Mouse (Mus musculus) leukemia stem cell, adult 10-12 weeks (primary cell): ENCODE data around the gene Arcn1. TPM values are rescaled to one million over a fixed set of nuclear protein-coding genes. Genes with fewer than 3 reads are reported as not detected.

ENCODE experiments used
- polyA plus RNA-seq: library from polyadenylated mRNA; stranded (reverse); fragments of >175 nt; gene quantifications from 2 replicates; pipeline ENCODE4 v1.2.3, GENCODE M21; 2012; ENCODE audit warnings: low replicate concordance

The Arcn1 gene
- polyA plus RNA-seq = 8.9 and 12.4 TPM in 2 replicates

GRCm38 (mm10) chr9:44767101-44768028 is at the start of gene Arcn1, which contains the start of gene Ift46:
Arcn1 (minus strand) TSS chr9:44767845.
Ift46 (plus strand) TSS chr9:44767908.

GRCm38 (mm10) chr9:44802808-44803450 is 35.3 kb upstream of the Arcn1 start, which contains the start of gene Ttc36:
Ttc36 (minus strand) TSS chr9:44803072.

GRCm38 (mm10) chr9:44799102-44799957 is 31.7 kb upstream of the Arcn1 start, which contains the start of gene Tmem25:
Tmem25 (minus strand) TSS chr9:44799307.

GRCm38 (mm10) chr9:44734524-44735494 is 32.8 kb downstream of the Arcn1 start, which contains the start of gene Phldb1:
Phldb1 (minus strand) TSS chr9:44735198.

Other genes starting within 250 kb of the Arcn1 start
- gene Cxcr5, start 206.0 kb downstream of the Arcn1 start, polyA plus RNA-seq = 2.1 and 9.7 TPM in 2 replicates
- 30.0 and 54.1 TPM in 2 replicates for gene Ddx6, start 163.0 kb downstream of the Arcn1 start, polyA plus RNA-seq
- not detected in 2 replicates for gene Treh, start 94.6 kb downstream of the Arcn1 start, polyA plus RNA-seq
- gene Phldb1, start 32.6 kb downstream of the Arcn1 start, polyA plus RNA-seq = 67.2 and 68.9 TPM in 2 replicates
- 1.4 and 5.6 TPM in 2 replicates for gene Ift46, start 63 bp upstream of the Arcn1 start, polyA plus RNA-seq
- 0.14 TPM in 1 of 2 replicates, not detected in the other for gene Tmem25, start 31.5 kb upstream of the Arcn1 start, polyA plus RNA-seq
- 1.9 TPM in 1 of 2 replicates, not detected in the other for gene Ttc36, start 35.2 kb upstream of the Arcn1 start, polyA plus RNA-seq
- gene Kmt2a, start 113.5 kb upstream of the Arcn1 start, polyA plus RNA-seq = 19.4 and 37.0 TPM in 2 replicates
- 33.7 and 74.8 TPM in 2 replicates for gene Atp5l, start 152.9 kb upstream of the Arcn1 start, polyA plus RNA-seq
- gene Ube4a, start 197.8 kb upstream of the Arcn1 start, polyA plus RNA-seq = 3.4 and 7.9 TPM in 2 replicates
- gene Cd3g, start 212.6 kb upstream of the Arcn1 start, polyA plus RNA-seq = 0.66 and 1.8 TPM in 2 replicates
- 0.28 TPM in 1 of 2 replicates, not detected in the other for gene Cd3d, start 213.9 kb upstream of the Arcn1 start, polyA plus RNA-seq
- gene Cd3e, start 241.8 kb upstream of the Arcn1 start, polyA plus RNA-seq = 15.7 and 24.6 TPM in 2 replicates